Mouse (Mus musculus) E14TG2a.4 (cell line): ENCODE measurements around the gene Cdh1.

Source experiments
- H3K27me3 ChIP-seq: 2 replicates; pipeline ENCODE4 v1.6.1; 2014; ENCODE audit warnings: low read length, control low read depth; ENCODE audit not compliant: insufficient read depth
- H3K36me3 ChIP-seq: 2 replicates; pipeline ENCODE4 v1.6.1; 2014; ENCODE audit warnings: low read length, control low read depth; ENCODE audit not compliant: insufficient read depth
- H3K4me1 ChIP-seq: replicated peaks from 2 replicates; pipeline ENCODE4 v1.6.1; 2014; ENCODE audit warnings: low read depth, low read length, control low read depth
- H3K4me3 ChIP-seq: replicated peaks from 2 replicates; pipeline ENCODE4 v1.5.1; 2014; ENCODE audit warnings: mild to moderate bottlenecking, low read length
- H3K9me3 ChIP-seq: 2 replicates; pipeline ENCODE4 v1.6.1; 2014; ENCODE audit warnings: low read length, control low read depth
- CTCF ChIP-seq: conservative IDR thresholded peaks from 2 replicates; pipeline ENCODE4 v1.5.1; 2014; ENCODE audit warnings: low read length
- NANOG ChIP-seq: IDR thresholded peaks from 2 replicates; pipeline ENCODE4 v1.6.1; 2014; ENCODE audit warnings: borderline replicate concordance, low read length, mixed read lengths
- POU5F1 ChIP-seq: IDR thresholded peaks from 2 replicates; pipeline ENCODE4 v1.6.1; 2014; ENCODE audit warnings: low read length, borderline replicate concordance

The Cdh1 gene

DNA sequence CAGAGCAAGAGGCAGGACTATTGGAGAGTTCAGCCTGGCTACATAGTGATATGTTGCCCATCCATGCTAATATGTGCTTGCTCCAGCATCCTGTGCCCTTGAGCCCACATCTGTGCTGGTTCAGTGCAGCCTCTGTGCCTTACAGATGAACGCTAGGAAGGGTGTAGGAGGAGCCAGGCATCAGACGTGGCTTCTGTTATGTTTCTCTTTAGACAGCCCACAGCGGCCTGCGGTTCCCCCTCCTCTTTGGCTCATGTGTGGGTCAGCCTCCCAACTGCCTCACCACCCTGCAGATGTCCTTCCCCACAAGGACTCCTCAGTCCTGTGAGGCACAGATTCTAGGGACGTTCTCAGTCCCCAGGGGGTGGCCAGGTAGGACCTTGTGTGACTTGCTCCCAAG lies 32.1 kb downstream of the Cdh1 start:
- Histone ChIP-seq H3K4me1 (peaks cover 100% of the 10 kb centered on the region), H3K4me3 (no peak overlapping the region), H3K9me3 (no peaks in the 10 kb centered on the region), H3K36me3 (peaks cover 27% of the 10 kb centered on the region), H3K27me3 (no peaks in the 10 kb centered on the region)
- TF ChIP-seq POU5F1 (no peak), CTCF (no peak), NANOG (no peak)

DNA sequence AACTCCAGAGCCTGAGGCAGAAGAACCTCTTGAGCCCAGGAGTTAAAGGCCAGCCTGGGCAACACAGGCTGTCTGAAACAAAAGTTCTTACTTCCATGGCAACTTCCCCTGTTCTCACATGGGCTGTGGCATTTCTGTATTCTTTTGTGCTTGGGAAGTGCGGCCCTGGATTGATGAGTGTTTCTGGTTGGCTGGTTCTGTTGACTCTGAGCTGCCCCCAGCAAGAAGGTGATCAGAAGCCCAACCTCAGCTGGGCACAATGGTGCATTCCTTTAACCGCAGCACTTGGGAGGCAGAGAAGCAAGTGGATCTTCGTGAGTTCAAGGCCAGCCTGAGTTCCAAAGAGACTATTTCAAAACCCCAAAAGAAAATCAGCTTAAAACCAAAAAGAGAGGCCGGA lies 34.3 kb downstream of the Cdh1 start:
- no peak overlapping the region for H3K4me3 ChIP-seq
- no peaks in the 10 kb centered on the region for H3K9me3 ChIP-seq
- H3K36me3 ChIP-seq = peaks cover 34% of the 10 kb centered on the region
- H3K27me3 ChIP-seq = no peaks in the 10 kb centered on the region
- TF ChIP-seq POU5F1 (no peak), NANOG (no peak), CTCF (no peak)
- peaks cover 100% of the 10 kb centered on the region for H3K4me1 ChIP-seq

DNA sequence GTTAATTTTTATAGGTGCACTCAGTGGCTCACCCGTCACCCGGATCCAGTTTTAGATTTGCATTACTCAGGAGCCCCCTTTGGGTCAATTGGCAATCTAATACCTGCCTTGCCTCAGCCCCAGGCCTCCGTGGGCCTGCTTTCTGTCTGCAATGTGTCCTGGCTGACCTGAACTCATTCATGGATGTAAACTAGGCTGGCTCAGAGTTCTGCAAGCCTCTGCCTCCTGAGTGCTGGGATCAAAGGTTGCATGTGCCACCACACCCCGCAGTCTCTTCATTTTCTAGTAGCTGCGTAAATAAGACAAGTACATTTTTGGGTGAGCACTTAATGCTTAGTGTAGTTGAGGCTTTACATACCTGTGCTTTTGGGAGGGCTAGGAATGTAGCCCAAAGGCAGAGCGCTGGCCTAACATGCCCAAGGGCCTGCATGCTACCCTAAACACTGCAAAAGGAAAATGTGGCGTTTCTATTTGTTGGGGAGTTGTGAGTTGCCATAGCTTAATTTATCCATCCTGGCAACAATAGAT lies 35.7 kb downstream of the Cdh1 start:
- H3K4me3 ChIP-seq = peak overlapping the region; percentile 5; the same call in 1 of the 2 replicates
- H3K36me3 ChIP-seq = peaks cover 30% of the 10 kb centered on the region
- no peaks in the 10 kb centered on the region for H3K9me3 ChIP-seq
- H3K4me1 ChIP-seq = peaks cover 99% of the 10 kb centered on the region
- H3K27me3 ChIP-seq = no peaks in the 10 kb centered on the region
- TF ChIP-seq CTCF = no peak
- no peak for TF ChIP-seq POU5F1
- no peak for TF ChIP-seq NANOG

DNA sequence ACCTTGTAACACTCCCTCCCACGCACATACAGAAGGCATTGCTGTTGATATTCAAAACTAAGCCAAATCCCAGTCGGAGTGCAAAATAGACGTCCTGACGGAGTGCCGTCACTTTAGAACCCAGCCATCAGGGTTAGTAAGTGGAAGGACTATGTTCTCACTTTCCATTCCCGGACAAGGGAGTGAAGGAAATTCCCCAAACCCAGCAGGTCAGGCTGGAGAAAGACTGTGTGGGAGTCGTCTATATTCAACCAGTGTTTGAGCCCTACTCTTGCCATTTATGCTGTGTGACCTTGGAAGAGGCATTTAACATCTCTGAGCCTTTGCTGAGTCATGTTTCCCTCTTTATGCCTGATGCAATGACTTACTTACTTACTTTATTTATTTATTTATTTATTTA lies 37.1 kb downstream of the Cdh1 start:
- peak overlapping the region; percentile 13; the same call in 1 of the 2 replicates for H3K4me3 ChIP-seq
- H3K36me3 ChIP-seq = peaks cover 23% of the 10 kb centered on the region
- TF ChIP-seq NANOG (no peak), CTCF (no peak), POU5F1 (no peak)
- no peaks in the 10 kb centered on the region for H3K9me3 ChIP-seq
- peaks cover 98% of the 10 kb centered on the region for H3K4me1 ChIP-seq
- H3K27me3 ChIP-seq = no peaks in the 10 kb centered on the region

DNA sequence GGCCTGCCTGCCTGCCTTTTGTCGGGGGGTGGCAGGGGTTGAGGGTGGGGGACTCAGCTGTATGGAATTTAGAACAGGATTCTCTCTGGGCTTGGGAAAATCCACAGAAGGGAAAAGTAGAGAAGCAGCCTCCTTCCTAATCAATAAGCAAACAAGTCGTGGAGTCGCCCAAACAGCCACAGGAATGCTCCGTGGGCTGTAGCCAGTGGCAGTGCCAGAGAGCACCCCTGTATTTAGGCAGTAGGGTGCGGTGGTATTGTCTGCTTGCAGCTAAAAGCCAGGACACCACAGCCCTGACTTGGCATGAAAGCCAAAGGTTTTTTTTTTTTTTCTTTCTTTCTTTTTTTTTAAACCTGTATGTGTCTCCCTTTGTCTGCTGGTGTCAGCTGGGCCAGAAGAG lies 37.8 kb downstream of the Cdh1 start:
- H3K27me3 ChIP-seq = no peaks in the 10 kb centered on the region
- H3K4me1 ChIP-seq = peaks cover 98% of the 10 kb centered on the region
- H3K4me3 ChIP-seq = peak overlapping the region; percentile 13
- TF ChIP-seq NANOG = no peak
- TF ChIP-seq CTCF = no peak
- TF ChIP-seq POU5F1 = no peak
- H3K9me3 ChIP-seq = no peaks in the 10 kb centered on the region
- H3K36me3 ChIP-seq = peaks cover 25% of the 10 kb centered on the region

DNA sequence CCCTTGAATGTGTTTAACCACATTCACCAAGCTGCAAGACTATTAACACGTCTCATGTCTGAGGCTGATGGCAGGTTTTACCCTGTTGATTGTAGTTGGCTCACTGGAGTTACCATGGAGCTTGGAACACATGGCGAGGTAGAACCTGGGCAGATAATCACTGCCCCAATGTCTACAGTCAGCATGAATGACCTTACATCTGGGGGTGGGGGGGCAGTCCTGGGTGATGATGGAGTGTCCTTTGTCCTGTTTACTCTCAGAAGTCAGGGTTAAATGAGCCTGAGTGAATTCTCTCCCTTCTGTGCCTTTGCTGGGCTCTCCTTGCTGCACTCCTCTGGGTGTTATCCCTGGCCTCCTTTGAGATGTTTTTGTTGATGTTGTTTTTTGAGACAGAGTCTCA lies 39.0 kb downstream of the Cdh1 start:
- Histone ChIP-seq H3K27me3 (no peaks in the 10 kb centered on the region), H3K4me3 (0 out of 2 replicates have a peak overlapping the region, but pooled peaks have one; percentile 17), H3K4me1 (peaks cover 98% of the 10 kb centered on the region), H3K9me3 (no peaks in the 10 kb centered on the region), H3K36me3 (peaks cover 35% of the 10 kb centered on the region)
- TF ChIP-seq CTCF = no peak
- TF ChIP-seq NANOG = no peak
- TF ChIP-seq POU5F1 = no peak

DNA sequence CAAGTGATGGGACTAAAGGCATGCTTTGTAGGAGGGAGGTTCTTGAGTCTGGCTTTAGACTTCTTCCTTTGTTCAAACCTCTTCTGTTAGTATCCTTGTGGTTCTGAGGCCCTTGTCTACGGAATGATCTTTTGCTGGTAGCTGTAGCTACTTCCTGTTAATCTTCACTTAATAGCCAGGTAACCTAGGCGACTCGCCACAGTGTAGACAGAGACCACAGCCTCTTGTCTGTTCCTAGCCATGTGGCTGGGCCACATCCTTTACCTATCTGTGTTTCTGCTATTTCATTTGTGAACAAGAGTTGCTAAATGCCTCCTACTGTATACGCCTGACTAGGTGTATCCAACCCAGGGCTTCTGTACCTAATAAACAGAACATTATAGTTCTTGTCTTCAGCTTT lies 39.9 kb downstream of the Cdh1 start:
- Histone ChIP-seq H3K36me3 (peaks cover 38% of the 10 kb centered on the region), H3K9me3 (no peaks in the 10 kb centered on the region), H3K4me1 (peaks cover 95% of the 10 kb centered on the region), H3K4me3 (no peak overlapping the region), H3K27me3 (no peaks in the 10 kb centered on the region)
- TF ChIP-seq CTCF (no peak), POU5F1 (no peak), NANOG (no peak)

DNA sequence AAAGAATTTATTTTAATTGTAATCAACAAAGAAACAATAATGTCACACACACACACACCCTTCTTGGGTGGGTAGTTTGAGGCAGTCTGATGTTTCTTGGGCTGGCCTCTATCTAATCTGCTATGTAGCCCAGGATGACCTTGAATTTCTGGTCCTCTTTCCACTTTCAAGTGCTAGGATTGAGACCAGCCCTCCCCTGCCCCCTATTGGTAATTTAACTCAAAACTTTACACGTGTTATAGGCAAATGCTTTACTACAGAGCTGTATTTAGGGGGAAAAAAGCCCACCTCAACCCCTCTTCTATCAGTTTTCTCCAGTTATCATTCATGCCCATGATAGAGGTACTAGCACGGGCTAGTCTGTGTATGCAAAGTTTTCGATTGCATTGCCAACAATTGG lies 41.8 kb downstream of the Cdh1 start:
- Histone ChIP-seq H3K36me3 (peaks cover 42% of the 10 kb centered on the region), H3K4me1 (peaks cover 80% of the 10 kb centered on the region), H3K27me3 (no peaks in the 10 kb centered on the region), H3K9me3 (no peaks in the 10 kb centered on the region), H3K4me3 (no peak overlapping the region)
- TF ChIP-seq CTCF (peak; percentile 22), POU5F1 (no peak)

DNA sequence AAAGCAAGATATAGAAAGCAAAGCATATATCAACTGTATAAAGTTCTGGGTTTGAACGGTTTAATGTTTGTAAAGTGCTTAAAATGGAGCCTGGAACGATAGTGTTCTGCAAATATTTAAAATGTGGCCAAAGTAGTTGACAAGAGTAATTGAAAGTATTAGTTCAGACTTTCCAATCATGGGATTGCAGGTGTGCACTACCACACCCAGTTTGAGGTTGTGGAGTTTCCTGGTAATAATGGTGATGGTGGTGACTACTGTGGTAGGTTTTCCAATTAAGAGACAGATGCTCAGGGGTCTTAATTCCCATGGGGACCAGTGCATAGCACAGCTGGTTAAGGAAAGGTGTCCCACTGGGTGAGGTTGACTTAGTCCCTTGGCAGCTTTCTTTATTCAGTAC lies 43.0 kb downstream of the Cdh1 start:
- TF ChIP-seq NANOG (no peak), CTCF (no peak), POU5F1 (no peak)
- peaks cover 68% of the 10 kb centered on the region for H3K4me1 ChIP-seq
- peaks cover 54% of the 10 kb centered on the region for H3K36me3 ChIP-seq
- no peak overlapping the region for H3K4me3 ChIP-seq
- no peaks in the 10 kb centered on the region for H3K9me3 ChIP-seq
- no peaks in the 10 kb centered on the region for H3K27me3 ChIP-seq
